Mouse (Mus musculus): ENCODE measurements around the gene Grb7. TPM values are rescaled to one million over a fixed set of nuclear protein-coding genes. Genes with fewer than 3 reads are reported as not detected.

Grb7 gene
- polyA plus RNA-seq, 1 experiment from 2014 or later, result 2.5 TPM

- Histone ChIP-seq H3K4me1 (ENCODE audit: control insufficient read depth, insufficient read depth, low read depth, low read length) (peaks cover 3% of the 10 kb centered on the region), H3K9me3 (ENCODE audit: control insufficient read depth, low read length) (no peaks in the 10 kb centered on the region), H3K9ac (ENCODE audit: low read depth, low read length) (no peak overlapping the region), H3K27ac (ENCODE audit: low read depth, low read length) (no peak overlapping the region), H3K4me2 (ENCODE audit: low read length) (no peak overlapping the region; the same call in 1 of the 2 replicates), H3K36me3 (ENCODE audit: control insufficient read depth, insufficient read depth, low read length) (no peaks in the 10 kb centered on the region), H3K27me3 (replicated peaks; ENCODE audit: control insufficient read depth, insufficient read depth, low read length) (no peaks in the 10 kb centered on the region), H3K4me3 (ENCODE audit: low read length) (no peak overlapping the region)
- no peak for ATAC-seq
- 86% methylated on average over 6 of the region's 6 CpGs for WGBS
These were observed 8.8 kb upstream of the Grb7 start for GRCm38 (mm10) chr11:98437441-98437840.

DNA sequence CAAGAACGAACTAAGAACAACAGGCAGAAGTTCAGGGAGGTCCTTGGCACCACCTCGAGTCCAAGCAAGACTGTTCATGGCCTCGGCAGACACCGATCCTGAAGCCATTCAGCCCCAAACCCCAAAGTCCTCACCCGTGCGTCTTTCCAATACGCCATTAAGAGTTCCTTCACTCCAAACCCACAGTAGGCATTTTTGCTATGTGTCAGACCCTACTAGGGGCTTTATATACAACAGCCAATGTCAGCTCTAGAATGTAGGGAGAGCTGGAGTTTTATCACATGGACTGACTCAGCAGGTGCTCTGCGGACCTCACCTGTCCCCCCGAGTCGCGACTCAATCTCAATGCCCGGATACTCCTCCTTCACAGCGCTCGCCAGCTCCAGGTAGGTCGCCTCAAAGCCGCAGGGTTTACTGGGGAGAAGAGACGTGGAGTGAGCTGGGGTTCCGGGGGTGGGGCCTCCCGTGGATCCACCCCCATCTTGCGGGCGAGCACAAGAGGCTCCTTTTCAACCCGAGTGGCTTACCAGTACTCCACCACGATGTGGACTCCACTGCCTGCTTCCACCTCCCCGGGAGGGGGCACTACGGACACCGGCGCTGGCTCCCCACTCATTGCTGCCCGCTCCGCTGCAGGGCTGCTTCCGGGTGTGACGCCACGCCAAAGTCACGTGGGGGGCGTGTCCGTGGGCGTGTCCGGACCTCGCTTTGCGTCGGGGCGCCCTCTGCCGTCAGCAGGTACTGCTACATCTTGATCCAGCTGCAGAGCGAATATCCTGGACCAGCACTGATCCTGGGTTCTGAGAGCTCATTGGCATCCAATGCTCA lies 7.6 kb upstream of the Grb7 start, which contains the start of gene Mien1:
TSS of gene Mien1 (minus strand) at position 661 of the 828 bp plus-strand sequence.
- peak within 1 kb of the TSS; percentile 69 for H3K27ac ChIP-seq (ENCODE audit: low read depth, low read length)
- WGBS, result 2% methylated on average over 43 of the region's 43 CpGs
- no peaks in the 10 kb centered on the region for H3K27me3 ChIP-seq (replicated peaks; ENCODE audit: control insufficient read depth, insufficient read depth, low read length)
- H3K9me3 ChIP-seq (ENCODE audit: control insufficient read depth, low read length), result no peaks in the 10 kb centered on the region
- no peaks in the 10 kb centered on the region for H3K36me3 ChIP-seq (ENCODE audit: control insufficient read depth, insufficient read depth, low read length)
- H3K4me2 ChIP-seq (ENCODE audit: low read length), result peak within 1 kb of the TSS; percentile 92
- peak within 1 kb of the TSS; percentile 75 for H3K9ac ChIP-seq (ENCODE audit: low read depth, low read length)
- peaks cover 3% of the 10 kb centered on the region for H3K4me1 ChIP-seq (ENCODE audit: control insufficient read depth, insufficient read depth, low read depth, low read length)
- peak within 1 kb of the TSS; percentile 78 for H3K4me3 ChIP-seq (ENCODE audit: low read length)
- peak; percentile 93 for ATAC-seq

- WGBS, result 96% methylated on average over 1 of the region's 1 CpGs
- Histone ChIP-seq H3K9me3 (ENCODE audit: control insufficient read depth, low read length) (no peaks in the 10 kb centered on the region), H3K4me3 (ENCODE audit: low read length) (no peak overlapping the region), H3K36me3 (ENCODE audit: control insufficient read depth, insufficient read depth, low read length) (no peaks in the 10 kb centered on the region), H3K4me1 (ENCODE audit: control insufficient read depth, insufficient read depth, low read depth, low read length) (peaks cover 4% of the 10 kb centered on the region; the same call in 1 of the 2 replicates), H3K4me2 (ENCODE audit: low read length) (no peak overlapping the region), H3K27me3 (replicated peaks; ENCODE audit: control insufficient read depth, insufficient read depth, low read length) (peaks cover 23% of the 10 kb centered on the region), H3K27ac (ENCODE audit: low read depth, low read length) (no peak overlapping the region), H3K9ac (ENCODE audit: low read depth, low read length) (no peak overlapping the region)
- ATAC-seq, result no peak
These were observed 2.5 kb upstream of the Grb7 start for GRCm38 (mm10) chr11:98443688-98444087.

DNA sequence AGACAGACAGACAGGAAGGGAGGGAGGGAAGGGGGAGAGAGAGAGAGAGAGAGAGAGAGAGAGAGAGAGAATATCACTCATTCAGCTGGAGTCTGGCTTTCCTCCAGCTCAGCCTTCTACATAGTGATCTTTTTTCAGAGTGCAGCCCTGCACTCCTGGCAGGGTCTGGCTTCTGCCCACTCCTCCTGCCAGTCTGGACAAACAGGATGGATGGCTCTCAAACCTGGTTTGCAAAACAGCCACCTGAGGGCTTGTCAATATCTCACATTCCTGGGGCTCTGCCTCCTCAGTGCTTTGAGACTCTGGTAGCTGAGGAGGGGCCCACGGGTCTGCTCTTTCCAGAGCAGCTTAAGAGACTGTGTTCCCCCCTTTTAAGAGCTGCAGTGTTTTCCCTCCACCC lies 956 bp upstream of the Grb7 start:
- no peak for ATAC-seq
- H3K27me3 ChIP-seq (replicated peaks; ENCODE audit: control insufficient read depth, insufficient read depth, low read length), result peaks cover 23% of the 10 kb centered on the region
- WGBS, result 55% methylated on average over 1 of the region's 1 CpGs

GRCm38 (mm10) chr11:98445679-98446078 lies 515 bp upstream of the Grb7 start:
- Histone ChIP-seq H3K36me3 (ENCODE audit: control insufficient read depth, insufficient read depth, low read length) (no peaks in the 10 kb centered on the region), H3K4me2 (ENCODE audit: low read length) (no peak overlapping the region), H3K4me1 (ENCODE audit: control insufficient read depth, insufficient read depth, low read depth, low read length) (peaks cover 4% of the 10 kb centered on the region; the same call in 1 of the 2 replicates), H3K27ac (ENCODE audit: low read depth, low read length) (no peak overlapping the region), H3K4me3 (ENCODE audit: low read length) (no peak overlapping the region), H3K9ac (ENCODE audit: low read depth, low read length) (no peak overlapping the region), H3K9me3 (ENCODE audit: control insufficient read depth, low read length) (no peaks in the 10 kb centered on the region), H3K27me3 (replicated peaks; ENCODE audit: control insufficient read depth, insufficient read depth, low read length) (peaks cover 23% of the 10 kb centered on the region)
- WGBS, result 67% methylated on average over 4 of the region's 4 CpGs
- ATAC-seq, result no peak

More for the DNA sequence above, 956 bp upstream of the Grb7 start:
- Histone ChIP-seq H3K4me2 (ENCODE audit: low read length) (no peak overlapping the region), H3K9me3 (ENCODE audit: control insufficient read depth, low read length) (no peaks in the 10 kb centered on the region), H3K36me3 (ENCODE audit: control insufficient read depth, insufficient read depth, low read length) (no peaks in the 10 kb centered on the region), H3K27ac (ENCODE audit: low read depth, low read length) (no peak overlapping the region), H3K4me1 (ENCODE audit: control insufficient read depth, insufficient read depth, low read depth, low read length) (peaks cover 4% of the 10 kb centered on the region; the same call in 1 of the 2 replicates), H3K9ac (ENCODE audit: low read depth, low read length) (no peak overlapping the region), H3K4me3 (ENCODE audit: low read length) (no peak overlapping the region)

DNA sequence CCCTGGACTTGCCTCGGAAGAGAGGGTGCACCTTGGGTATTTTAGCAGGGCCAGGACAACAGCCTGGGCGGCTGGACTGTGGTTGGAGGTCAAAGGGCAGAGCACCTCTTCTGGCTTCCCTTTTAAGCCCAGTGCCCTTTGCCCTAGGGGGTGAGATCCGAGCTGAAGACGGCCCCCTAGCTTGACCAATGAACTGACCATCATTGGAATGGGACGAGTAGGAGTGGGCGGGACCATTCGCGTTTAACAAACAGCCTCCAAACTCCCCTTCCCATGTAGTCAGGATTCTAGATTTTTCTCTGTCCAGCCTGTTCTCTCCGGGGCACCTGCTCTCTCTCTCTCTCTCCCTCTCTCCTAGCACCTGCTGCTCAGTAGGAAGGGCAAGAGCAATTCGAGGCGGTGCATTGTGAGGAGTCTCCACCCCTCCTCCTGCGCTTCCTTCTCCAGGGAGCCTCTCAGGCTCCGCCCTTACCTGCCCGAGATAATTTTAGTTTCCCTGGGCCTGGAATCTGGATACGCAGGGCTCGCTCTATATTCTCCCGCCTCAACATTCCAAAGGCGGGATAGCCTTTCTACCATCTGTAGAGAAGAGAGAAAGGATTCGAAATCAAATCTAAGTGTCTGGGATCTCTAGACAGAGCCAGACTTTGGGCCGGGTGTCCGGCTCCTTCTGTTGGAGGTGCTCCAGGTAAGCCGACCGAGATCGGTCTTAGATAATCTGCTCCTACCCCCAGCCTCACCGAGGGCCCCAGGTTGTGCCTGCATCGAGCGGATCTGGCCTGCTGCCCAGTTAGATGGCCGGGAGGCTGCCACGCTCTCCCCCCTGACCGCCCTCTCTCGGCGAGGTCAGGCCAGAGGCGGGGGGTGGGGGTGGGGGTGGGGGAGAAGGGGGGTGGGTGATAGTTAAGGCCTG lies 624 bp downstream of the Grb7 start:
- ATAC-seq, result no peak
- Histone ChIP-seq H3K4me3 (ENCODE audit: low read length) (peak overlapping the region; percentile 22), H3K9me3 (ENCODE audit: control insufficient read depth, low read length) (no peaks in the 10 kb centered on the region), H3K9ac (ENCODE audit: low read depth, low read length) (peak overlapping the region; percentile 43), H3K27ac (ENCODE audit: low read depth, low read length) (no peak overlapping the region), H3K4me1 (ENCODE audit: control insufficient read depth, insufficient read depth, low read depth, low read length) (peaks cover 4% of the 10 kb centered on the region; the same call in 1 of the 2 replicates), H3K36me3 (ENCODE audit: control insufficient read depth, insufficient read depth, low read length) (no peaks in the 10 kb centered on the region), H3K27me3 (replicated peaks; ENCODE audit: control insufficient read depth, insufficient read depth, low read length) (peaks cover 23% of the 10 kb centered on the region), H3K4me2 (ENCODE audit: low read length) (peak overlapping the region; percentile 42)
- 3% methylated on average over 31 of the region's 33 CpGs for WGBS

GRCm38 (mm10) chr11:98447475-98447834 lies 1.3 kb downstream of the Grb7 start:
- peak overlapping the region; percentile 22 for H3K4me3 ChIP-seq (ENCODE audit: low read length)

DNA sequence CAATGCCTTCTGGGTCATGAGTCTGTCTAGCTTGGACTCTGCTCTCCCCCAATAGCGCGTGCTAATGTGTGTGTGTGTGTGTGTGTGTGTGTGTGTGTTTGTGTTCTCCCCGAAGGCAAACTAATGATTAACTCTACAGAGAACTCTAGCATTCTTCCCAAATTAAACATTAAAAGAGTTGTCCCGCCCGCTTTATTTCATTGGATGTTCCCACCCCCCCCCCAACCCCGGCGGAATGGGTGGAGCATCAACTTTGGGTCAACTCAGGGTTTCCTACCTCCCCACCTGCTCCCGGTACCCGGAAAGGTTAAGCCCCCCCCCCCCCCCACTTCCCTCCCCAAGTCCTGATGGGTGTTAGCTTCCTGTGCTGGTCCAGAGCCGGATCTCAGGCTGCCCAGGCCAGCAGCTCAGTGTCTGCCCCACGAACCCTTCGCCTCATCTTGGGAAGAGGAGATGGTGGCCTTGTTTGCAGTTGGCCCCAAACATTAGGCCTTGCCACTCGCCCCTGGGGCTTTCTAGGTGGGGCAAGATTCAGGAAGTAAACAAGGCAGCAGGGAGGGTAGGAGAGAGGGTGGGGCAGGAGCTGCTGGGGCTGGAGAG lies 2.1 kb downstream of the Grb7 start:
- no peaks in the 10 kb centered on the region for H3K9me3 ChIP-seq (ENCODE audit: control insufficient read depth, low read length)
- H3K36me3 ChIP-seq (ENCODE audit: control insufficient read depth, insufficient read depth, low read length), result no peaks in the 10 kb centered on the region
- H3K27ac ChIP-seq (ENCODE audit: low read depth, low read length), result no peak overlapping the region
- H3K4me2 ChIP-seq (ENCODE audit: low read length), result no peak overlapping the region
- no peak for ATAC-seq
- peaks cover 4% of the 10 kb centered on the region; the same call in 1 of the 2 replicates for H3K4me1 ChIP-seq (ENCODE audit: control insufficient read depth, insufficient read depth, low read depth, low read length)
- no peak overlapping the region for H3K4me3 ChIP-seq (ENCODE audit: low read length)
- H3K27me3 ChIP-seq (replicated peaks; ENCODE audit: control insufficient read depth, insufficient read depth, low read length), result peaks cover 23% of the 10 kb centered on the region
- 35% methylated on average over 11 of the region's 13 CpGs for WGBS
- no peak overlapping the region for H3K9ac ChIP-seq (ENCODE audit: low read depth, low read length)

More at GRCm38 (mm10) chr11:98447475-98447834, 1.3 kb downstream of the Grb7 start:
- H3K4me2 ChIP-seq (ENCODE audit: low read length), result peak overlapping the region; percentile 42
- ATAC-seq, result no peak
- H3K27ac ChIP-seq (ENCODE audit: low read depth, low read length), result no peak overlapping the region
- no peaks in the 10 kb centered on the region for H3K36me3 ChIP-seq (ENCODE audit: control insufficient read depth, insufficient read depth, low read length)
- no peaks in the 10 kb centered on the region for H3K9me3 ChIP-seq (ENCODE audit: control insufficient read depth, low read length)
- 11% methylated on average over 7 of the region's 7 CpGs for WGBS
- H3K9ac ChIP-seq (ENCODE audit: low read depth, low read length), result peak overlapping the region; percentile 43
- peaks cover 23% of the 10 kb centered on the region for H3K27me3 ChIP-seq (replicated peaks; ENCODE audit: control insufficient read depth, insufficient read depth, low read length)
- H3K4me1 ChIP-seq (ENCODE audit: control insufficient read depth, insufficient read depth, low read depth, low read length), result peaks cover 4% of the 10 kb centered on the region; the same call in 1 of the 2 replicates

All from hindbrain, embryonic 16.5 days (tissue).